Mouse (Mus musculus) adrenal gland, postnatal 14 days (tissue): Measurements from ENCODE around the gene Ifitm1. TPM values are rescaled to one million over a fixed set of nuclear protein-coding genes. Genes with fewer than 3 reads are reported as not detected.
"Not testable (repeated sequence)": the region's sequence is repeated elsewhere in the genome, so short reads cannot be mapped to it uniquely, and the experiment has no call there.

ENCODE experiments used
- DNase-seq: peaks from one replicate; pipeline ENCODE4 v3.0.0; 2021; ENCODE audit warnings: mixed read lengths
- total RNA-seq: library from RNA; stranded (reverse); gene quantifications from 2 replicates; pipeline ENCODE4 v1.2.3, GENCODE M21; 2021

Ifitm1 gene
- total RNA-seq, 1 experiment from 2014 or later, result 7.3 TPM

DNA sequence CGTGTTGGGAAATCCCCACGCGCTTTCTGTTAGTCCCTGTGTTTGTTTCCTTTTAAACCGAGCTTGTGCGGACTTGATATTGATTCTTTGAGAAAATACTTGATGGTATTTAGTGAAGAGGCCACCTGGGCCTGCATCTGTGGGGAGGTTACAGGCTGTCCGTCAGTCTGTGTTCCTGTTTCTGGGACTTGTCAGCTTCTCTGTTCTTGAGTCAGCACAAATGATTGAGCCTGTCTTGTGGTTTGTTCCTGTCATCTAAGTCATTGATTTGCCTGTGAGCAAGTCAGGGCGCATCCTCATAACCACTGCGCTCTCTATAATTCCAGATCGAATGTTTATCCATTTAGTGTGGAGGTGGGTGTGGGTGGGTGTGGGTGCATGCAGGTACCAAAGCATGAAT is 9.7 kb downstream of the Ifitm1 start:
- DNase-seq, result not testable (repeated sequence)

DNA sequence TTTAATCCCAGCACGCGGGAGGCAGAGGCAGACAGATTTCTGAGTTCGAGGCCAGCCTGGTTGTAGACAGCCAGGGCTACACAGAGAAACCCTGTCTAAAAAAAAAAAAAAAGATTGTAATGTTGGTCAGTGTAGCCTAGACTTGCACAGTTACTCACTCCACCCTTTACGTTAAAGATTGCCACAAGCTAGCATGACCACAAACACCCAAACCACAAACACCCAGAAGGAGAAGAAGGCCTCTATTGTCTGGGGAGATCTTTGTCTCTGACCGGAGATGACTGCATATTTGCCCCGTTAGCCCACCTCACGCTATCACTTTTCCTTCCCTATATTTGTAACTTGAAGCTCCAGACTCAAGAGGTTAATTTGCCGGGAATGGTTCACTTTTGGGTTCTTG is 14.7 kb downstream of the Ifitm1 start:
- DNase-seq, result no peak

DNA sequence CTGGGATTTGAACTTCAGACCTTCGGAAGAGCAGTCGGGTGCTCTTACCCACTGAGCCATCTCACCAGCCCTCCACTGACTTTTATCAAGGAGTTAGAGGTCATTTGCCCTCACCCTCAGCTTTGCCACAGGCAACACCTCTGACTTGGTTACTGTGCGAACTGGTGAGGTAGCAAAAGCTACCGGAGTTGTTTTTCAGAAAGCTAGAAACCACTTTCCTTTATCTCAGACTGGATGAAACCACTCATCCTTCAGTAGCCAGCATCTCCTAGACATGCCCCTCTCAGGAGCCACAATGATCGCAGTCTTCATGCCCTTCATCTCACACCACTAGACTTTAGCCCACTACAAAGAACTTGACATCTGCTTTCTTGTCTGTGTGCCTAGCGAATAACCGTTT is 15.9 kb downstream of the Ifitm1 start:
- DNase-seq, result no peak

DNA sequence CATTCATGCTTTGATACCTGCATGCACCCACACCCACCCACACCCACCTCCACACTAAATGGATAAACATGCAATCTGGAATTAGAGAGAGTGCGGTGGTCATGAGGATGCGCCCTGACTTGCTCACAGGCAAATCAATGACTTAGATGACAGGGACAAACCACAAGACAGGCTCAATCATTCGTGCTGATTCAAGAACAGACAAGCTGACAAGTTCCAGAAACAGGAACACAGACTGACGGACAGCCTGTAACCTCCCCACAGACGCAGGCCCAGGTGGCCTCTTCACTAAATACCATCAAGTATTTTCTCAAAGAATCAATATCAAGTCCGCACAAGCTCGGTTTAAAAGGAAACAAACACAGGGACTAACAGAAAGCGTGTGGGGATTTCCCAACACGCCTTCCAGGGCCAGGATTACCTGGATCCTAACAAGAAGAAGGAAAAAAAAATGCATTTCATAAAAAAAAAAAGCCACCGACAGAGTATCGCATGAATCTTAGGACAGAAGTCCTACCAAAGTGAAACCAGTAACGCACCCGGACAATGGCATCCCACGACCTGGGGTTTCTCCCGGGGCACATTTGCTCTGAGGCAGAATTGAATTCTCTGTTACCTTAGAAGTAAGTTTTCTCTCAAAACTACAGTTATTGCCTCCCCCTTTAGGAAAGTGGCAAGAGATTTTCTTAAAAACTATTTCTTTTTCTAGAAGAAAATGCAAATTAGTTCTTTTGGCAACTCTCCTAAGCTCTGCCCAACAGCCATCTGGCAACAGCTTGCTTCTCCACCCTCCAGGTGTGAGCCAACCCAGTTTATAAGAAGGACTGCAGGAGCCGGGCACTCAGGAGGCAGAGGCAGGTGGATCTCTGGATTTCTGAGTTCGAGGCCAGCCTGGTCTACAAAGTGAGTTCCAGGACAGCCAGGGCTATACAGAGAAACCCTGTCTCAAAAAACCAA is 20.4 kb downstream of the Ifitm1 start:
- DNase-seq, result no peak

DNA sequence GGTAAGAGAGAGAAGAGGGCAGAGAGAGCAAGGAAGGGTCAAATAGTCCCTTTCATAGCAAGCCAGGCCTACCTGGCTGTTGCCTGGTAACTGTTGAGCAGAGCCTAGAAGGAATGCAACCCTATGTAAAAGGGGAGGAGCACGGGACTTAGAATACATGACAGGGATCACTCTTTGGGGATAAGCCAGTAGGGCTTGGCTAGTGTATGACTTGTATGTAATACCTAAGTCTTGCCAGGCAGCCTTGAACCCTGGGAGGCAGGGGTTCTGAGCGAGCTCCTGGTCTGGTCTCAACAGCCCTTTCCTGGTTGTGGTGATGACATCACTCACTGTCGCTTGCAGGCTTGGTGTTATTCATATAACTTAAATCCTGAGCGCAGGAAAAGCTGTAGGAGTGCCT is 22.0 kb downstream of the Ifitm1 start:
- DNase-seq, result no peak

DNA sequence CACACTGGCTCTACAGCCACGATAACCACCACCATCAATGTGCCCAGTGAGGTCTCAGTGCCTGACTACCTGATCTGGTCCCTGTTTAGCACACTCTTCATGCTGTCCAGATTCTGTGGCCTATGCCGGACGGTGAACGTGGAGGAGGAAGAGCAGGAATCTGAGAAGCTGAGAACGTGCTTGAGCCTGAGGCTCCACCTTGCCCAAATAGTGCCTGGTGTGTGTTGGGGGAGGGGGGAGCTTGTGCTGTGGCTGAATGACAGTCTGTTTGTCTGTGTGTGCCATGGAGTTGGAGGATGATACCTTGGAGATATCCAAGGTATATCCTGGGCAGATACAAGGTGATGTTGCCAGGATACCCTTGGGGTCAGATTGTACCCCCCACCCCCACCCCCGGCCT is 23.2 kb downstream of the Ifitm1 start:
- no peak for DNase-seq

DNA sequence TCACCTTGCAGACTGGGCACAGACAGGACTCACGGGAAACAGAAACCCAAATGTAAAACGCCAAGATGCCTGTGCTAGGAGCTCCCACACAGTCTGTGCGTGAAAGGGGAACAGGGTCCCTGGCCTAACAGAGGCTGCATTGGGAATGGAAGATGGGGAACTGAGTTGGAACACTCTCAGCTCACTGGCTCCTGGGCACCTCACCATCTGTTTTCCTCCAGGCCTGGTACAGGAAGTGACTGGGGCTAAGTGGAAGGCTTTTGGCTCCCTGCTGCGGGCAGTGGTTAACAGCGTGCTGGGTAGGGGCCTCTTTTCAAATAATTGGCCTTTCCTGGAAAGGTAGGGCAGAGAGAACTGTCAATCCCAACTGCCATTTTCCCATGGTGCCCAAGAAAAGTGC is 23.6 kb downstream of the Ifitm1 start:
- DNase-seq, result no peak

- no peak for DNase-seq
These were observed 24.2 kb downstream of the Ifitm1 start for GRCm38 (mm10) chr7:140991117-140991689.

DNA sequence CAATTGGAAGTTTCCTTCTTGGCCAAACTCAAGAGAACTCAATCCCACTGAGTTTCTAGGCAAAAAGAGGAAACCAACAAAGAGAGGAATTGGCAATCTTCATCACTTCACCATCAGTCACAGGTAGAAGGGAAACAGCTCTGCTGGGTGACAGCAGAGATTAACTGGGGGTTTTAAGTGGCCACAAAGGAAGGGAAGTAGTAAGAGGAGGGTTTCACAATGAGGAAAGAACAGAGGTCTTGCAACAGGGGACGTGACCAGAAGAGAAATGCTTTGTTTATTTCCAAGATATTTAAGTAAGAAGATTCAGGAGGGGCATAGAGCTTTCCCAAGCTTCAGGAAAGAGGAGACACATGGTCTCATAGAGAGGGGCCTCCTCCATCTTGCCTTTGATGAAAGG is 30.8 kb downstream of the Ifitm1 start:
- no peak for DNase-seq

DNA sequence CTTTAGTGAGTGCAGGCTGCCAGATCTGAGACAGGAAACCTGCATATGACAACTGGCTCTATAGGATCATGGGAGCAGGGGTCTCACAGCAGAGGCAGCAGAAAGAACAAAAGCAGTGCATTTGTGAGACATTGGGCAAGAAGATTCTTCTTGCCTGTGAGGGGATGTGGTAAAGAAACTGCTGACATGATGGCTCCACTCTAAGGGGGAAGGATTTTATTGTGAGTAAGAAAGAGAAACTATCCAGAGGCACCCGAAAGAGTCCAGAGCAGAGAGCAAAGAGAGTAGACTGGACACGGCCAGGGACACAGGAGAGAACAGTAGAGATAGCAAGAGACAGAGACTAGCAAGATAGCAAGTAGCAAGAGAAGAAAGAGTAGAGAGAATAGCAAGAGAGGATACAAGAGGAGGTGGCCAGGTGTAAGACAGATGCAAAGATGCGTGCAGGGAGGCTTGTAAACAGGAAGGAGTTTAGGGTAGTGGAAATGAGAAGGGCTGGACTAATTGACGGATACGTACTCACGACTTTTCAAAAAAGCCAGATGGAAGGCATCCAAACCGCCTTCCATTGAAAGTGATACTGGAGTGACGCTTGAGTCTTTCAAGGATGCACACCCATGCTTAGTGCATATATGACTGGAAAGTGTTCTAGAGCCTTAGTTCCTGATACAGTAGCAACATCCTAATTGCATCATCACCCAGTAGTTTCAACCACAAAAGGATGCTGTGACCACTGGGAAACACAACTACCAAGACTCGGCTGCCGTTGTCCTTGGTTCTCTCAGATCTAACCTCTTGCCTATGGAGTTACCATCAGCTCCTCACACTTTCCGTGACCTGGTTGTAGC is 32.1 kb downstream of the Ifitm1 start:
- DNase-seq, result no peak

GRCm38 (mm10) chr7:141000881-141001708 is 34.1 kb downstream of the Ifitm1 start:
- DNase-seq, result no peak

- DNase-seq, result no peak
These were observed 36.4 kb downstream of the Ifitm1 start for GRCm38 (mm10) chr7:141003248-141004010.

- DNase-seq, result no peak
These were observed 39.4 kb downstream of the Ifitm1 start for GRCm38 (mm10) chr7:141006446-141006845.

DNA sequence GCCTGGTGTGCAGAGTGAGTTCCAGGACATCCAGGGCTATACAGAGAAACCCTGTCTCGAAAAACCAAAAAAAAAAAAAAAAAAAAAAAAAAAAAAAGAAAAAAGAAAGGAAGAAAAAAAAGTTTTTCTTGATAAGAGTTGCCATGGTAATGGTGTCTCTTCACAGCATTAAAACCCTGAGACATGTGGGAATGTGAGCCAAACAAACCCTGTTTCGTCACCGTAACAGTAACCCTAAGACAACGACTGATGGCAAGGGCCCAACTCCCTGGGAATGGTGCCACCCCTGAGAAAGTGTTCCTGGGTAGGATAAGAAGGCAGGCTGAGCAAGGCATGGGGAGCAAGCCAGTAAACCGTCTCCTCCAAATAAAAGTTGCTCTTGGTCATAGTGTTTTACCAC is 39.9 kb downstream of the Ifitm1 start:
- DNase-seq, result peak; percentile 54

GRCm38 (mm10) chr7:141008312-141008761 is 41.3 kb downstream of the Ifitm1 start:
- peak; percentile 48 for DNase-seq

DNA sequence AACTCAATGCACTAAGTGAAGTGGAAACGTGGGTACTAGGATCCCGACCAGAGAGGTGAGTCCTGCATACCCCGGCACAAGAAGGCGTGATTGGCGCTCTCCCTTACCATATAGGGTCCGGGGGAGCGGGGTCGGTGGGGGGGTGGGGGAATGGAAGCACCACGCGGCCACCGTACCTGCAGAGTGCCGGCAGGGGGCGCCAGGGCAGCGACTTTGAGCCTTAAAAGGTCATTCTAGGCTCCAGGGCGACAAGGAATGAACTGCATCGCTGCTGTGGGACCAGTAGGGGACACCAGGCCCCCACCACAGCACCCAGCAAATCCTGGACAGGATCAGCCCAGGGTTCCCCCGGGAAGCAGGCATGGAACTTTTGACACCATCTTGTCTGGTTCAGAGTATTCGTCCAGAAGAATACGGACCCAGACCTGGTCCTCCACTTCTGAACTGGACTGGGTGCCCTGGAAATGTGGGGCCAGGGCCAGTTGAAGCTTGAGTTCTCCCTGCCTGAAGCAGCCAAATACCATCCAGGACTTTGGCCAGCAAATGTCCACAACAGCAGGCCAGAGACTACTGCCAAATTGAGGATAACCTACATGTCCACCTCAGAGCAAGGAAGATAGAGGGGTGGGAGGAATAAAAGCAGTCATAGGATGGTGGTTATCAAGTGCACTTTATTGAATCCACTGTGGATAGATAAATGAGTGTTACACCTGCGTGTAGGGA is 42.1 kb downstream of the Ifitm1 start:
- peak; percentile 92 for DNase-seq

- no peak for DNase-seq
These were observed 42.6 kb downstream of the Ifitm1 start for GRCm38 (mm10) chr7:141009665-141010064.

- DNase-seq, result peak; percentile 69
These were observed 43.6 kb downstream of the Ifitm1 start, which contains the start of gene Ifitm3 for GRCm38 (mm10) chr7:141010593-141010992. Gene Ifitm3 (minus strand): TSS chr7:141010770.

GRCm38 (mm10) chr7:141011238-141011770 is 44.3 kb downstream of the Ifitm1 start:
- no peak for DNase-seq
